In the genomic region with DNA sequence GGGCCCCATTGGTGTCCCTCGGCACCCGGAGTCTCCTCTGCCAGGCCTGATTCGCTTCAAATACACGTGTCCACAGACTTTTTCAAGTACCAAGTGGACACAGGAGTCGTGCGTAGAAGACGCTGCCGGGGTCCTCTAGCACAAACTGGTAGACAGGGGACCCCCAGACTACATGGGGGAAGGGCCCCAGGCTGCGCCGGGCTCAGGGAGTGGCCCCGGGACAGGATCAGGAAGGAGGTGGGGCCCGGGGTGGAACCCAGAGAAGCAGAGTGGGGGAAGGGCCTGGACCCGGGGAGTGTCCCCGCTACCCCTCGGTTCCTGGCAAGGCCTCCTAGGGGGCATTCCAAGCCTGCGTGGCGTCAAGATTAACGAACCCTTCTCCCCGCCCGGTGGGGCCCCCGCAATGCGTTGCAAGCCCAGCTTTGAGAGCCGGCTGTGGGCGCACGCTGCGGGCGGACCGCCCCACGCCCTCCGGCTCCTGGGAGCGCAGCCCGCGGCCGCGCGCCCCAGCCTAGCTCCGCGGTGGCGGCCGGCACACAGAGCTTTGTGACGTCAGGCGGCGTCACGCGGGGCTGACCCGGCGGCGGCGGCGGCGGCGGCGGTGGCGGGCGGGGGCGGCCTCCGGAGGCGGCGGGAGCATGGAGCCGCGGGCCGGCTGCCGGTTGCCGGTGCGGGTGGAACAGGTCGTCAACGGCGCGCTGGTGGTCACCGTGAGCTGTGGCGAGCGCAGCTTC, we compare ENCODE assay signal across 8 mouse cellular contexts. TPM values are rescaled to one million over a fixed set of nuclear protein-coding genes. Genes with fewer than 3 reads are reported as not detected.
DNase-seq lines count a peak whose midpoint lies in the region; ATAC-seq and TF ChIP-seq lines count a peak whose summit lies in the region.

A gene (plus strand): TSS at position 602 of the 734 bp plus-strand sequence.

- peak within 1 kb of the TSS; percentile 95 for H3K4me3 ChIP-seq in brown adipose tissue, adult 24 weeks (ENCODE audit: insufficient read depth, low read depth, low read length)
- peak within 1 kb of the TSS; percentile 67 for H3K4me3 ChIP-seq in forebrain, embryonic 16.5 days (replicated peaks; ENCODE audit: low read length)
- H3K4me3 ChIP-seq in layer of hippocampus, adult 2 months = peak within 1 kb of the TSS; percentile 80
- peak within 1 kb of the TSS; percentile 70 for H3K4me3 ChIP-seq in lung, embryonic 15.5 days
- peak within 1 kb of the TSS; percentile 79 for H3K4me3 ChIP-seq in olfactory bulb, adult 2 months (ENCODE audit: insufficient read depth, low read depth, low read length)

- TF ChIP-seq POLR2A in olfactory bulb, adult 2 months (IDR thresholded peaks at IDR 0.05; ENCODE audit: insufficient read depth, low read depth, low read length) = peak; percentile 92

- peak within 1 kb of the TSS; percentile 89 for H3K4me2 ChIP-seq in forebrain, embryonic 16.5 days (ENCODE audit: low read length)
- peak within 1 kb of the TSS; percentile 89 for H3K4me2 ChIP-seq in lung, embryonic 15.5 days

- peak; percentile 78 for ATAC-seq in CD4-positive, CD25-positive, alpha-beta regulatory T cell, adult 4 months
- ATAC-seq in forebrain, embryonic 16.5 days = peak; percentile 79
- ATAC-seq in lung, embryonic 15.5 days (ENCODE audit: borderline replicate concordance, extremely low read depth, low FRiP score, low TSS enrichment) = peak; percentile 83

- DNase-seq in heart, postnatal 36 days = peak; percentile 89 to 92
- DNase-seq in layer of hippocampus, adult 2 months (ENCODE audit: low spot score in 2 of 2) = peak; percentile 50 to 68
- DNase-seq in thymus, adult 18-20 months = peak; percentile 52 to 53

- H3K27ac ChIP-seq in brown adipose tissue, adult 24 weeks (replicated peaks; ENCODE audit: low read depth, low read length) = peak within 1 kb of the TSS; percentile 92
- H3K27ac ChIP-seq in forebrain, embryonic 16.5 days (ENCODE audit: low read length) = peak within 1 kb of the TSS; percentile 45; the same call in 1 of the 2 replicates
- H3K27ac ChIP-seq in layer of hippocampus, adult 2 months = peak within 1 kb of the TSS; percentile 99
- peak within 1 kb of the TSS; percentile 94 for H3K27ac ChIP-seq in lung, embryonic 15.5 days
- H3K27ac ChIP-seq in olfactory bulb, adult 2 months (ENCODE audit: insufficient read depth, low read depth, low read length) = peak within 1 kb of the TSS; percentile 89

- H3K9ac ChIP-seq in forebrain, embryonic 16.5 days (replicated peaks; ENCODE audit: low read depth, low read length) = peak within 1 kb of the TSS; percentile 82
- H3K9ac ChIP-seq in lung, embryonic 15.5 days = peak within 1 kb of the TSS; percentile 84

- H3K4me1 ChIP-seq in brown adipose tissue, adult 24 weeks (ENCODE audit: control insufficient read depth, insufficient read depth, insufficient read length, low read length) = peaks cover 38% of the 10 kb centered on the region
- H3K4me1 ChIP-seq in forebrain, embryonic 16.5 days (replicated peaks; ENCODE audit: control insufficient read depth, insufficient read depth, low read length) = peaks cover 25% of the 10 kb centered on the region
- H3K4me1 ChIP-seq in lung, embryonic 15.5 days = peaks cover 63% of the 10 kb centered on the region
- H3K4me1 ChIP-seq in olfactory bulb, adult 2 months (ENCODE audit: control insufficient read depth, insufficient read depth, low read length) = peaks cover 64% of the 10 kb centered on the region

- no peaks in the 10 kb centered on the region for H3K9me3 ChIP-seq in forebrain, embryonic 16.5 days (ENCODE audit: control insufficient read depth, low read length)
- H3K9me3 ChIP-seq in lung, embryonic 15.5 days = no peaks in the 10 kb centered on the region

- no peak for TF ChIP-seq CTCF in layer of hippocampus, adult 2 months (conservative IDR thresholded peaks at IDR 0.05)
- TF ChIP-seq CTCF in olfactory bulb, adult 2 months (IDR thresholded peaks at IDR 0.05; ENCODE audit: insufficient read depth, low read depth, low read length) = no peak

- under 1% methylated on average over 56 of the region's 72 CpGs for WGBS in forebrain, embryonic 16.5 days
- under 1% methylated on average over 72 of the region's 72 CpGs for WGBS in lung, embryonic 15.5 days
- WGBS in olfactory bulb, adult 2 months = under 1% methylated on average over 59 of the region's 72 CpGs

- no peaks in the 10 kb centered on the region for H3K36me3 ChIP-seq in forebrain, embryonic 16.5 days (ENCODE audit: control insufficient read depth, insufficient read depth)
- H3K36me3 ChIP-seq in lung, embryonic 15.5 days = no peaks in the 10 kb centered on the region

- 0 out of 2 replicates have a peak, but pooled peaks cover 3% of the 10 kb centered on the region for H3K27me3 ChIP-seq in forebrain, embryonic 16.5 days (replicated peaks; ENCODE audit: control insufficient read depth, insufficient read depth, low read length)
- no peaks in the 10 kb centered on the region for H3K27me3 ChIP-seq in lung, embryonic 15.5 days

- intact Hi-C loops in heart, postnatal 36 days (cut with DNase I) = loop anchor here (2.0 to 5.0 kb wide), 3 partner anchors 25 to 224 kb away; a partner anchor contains a TSS

RNA-seq across cellular contexts. Expression of the gene that starts here (rescaled TPM):
- polyA plus RNA-seq in CD4-positive, CD25-positive, alpha-beta regulatory T cell, adult 4 months (2017; shearing (Covaris generic)) = 1 to 10 TPM; 2.0 to 5.6 TPM
- 4.5 and 9.4 TPM in 2 replicates for polyA plus RNA-seq in brown adipose tissue, adult 24 weeks (2012; ENCODE audit: insufficient read depth, insufficient read length, missing spikeins)
- 5.9 and 7.7 TPM in 2 replicates for polyA plus RNA-seq in forebrain, embryonic 16.5 days (2015; fragmentation: Nextera tagmentation; extraction: Ambion mirVana)
- 1 to 10 TPM; 9.5 to 9.7 TPM for total RNA-seq in heart, postnatal 36 days (2021)
- 10 to 100 TPM; 35.0 to 37.6 TPM for total RNA-seq in layer of hippocampus, adult 2 months (2021)
- 14.9 and 15.4 TPM in 2 replicates for polyA plus RNA-seq in lung, embryonic 15.5 days (2015; fragmentation: Nextera tagmentation; extraction: Ambion mirVana)
- not detected in 2 replicates for polyA plus RNA-seq in olfactory bulb, adult 2 months (2012; ENCODE audit: insufficient read depth, insufficient read length, low replicate concordance, missing spikeins)

Comparison
In these comparisons a context has a peak if more than half of its experiments do, and no peak if none do; other contexts are left out.
1. Peak in every context shown above with its lines: DNase-seq, ATAC-seq, H3K4me3 ChIP-seq and H3K27ac ChIP-seq.
2. H3K27ac ChIP-seq: peak in every context shown above with its lines; median percentile 99 in layer of hippocampus, adult 2 months; 94 in lung, embryonic 15.5 days; 92 in brown adipose tissue, adult 24 weeks; 89 in olfactory bulb, adult 2 months; 45 in forebrain, embryonic 16.5 days.